Comparison of ENCODE assay signal across 10 mouse cellular contexts in genomic region chr4:125696182-125696939, GRCm38 (mm10).
DNase-seq lines count a peak whose midpoint lies in the region; ATAC-seq and TF ChIP-seq lines count a peak whose summit lies in the region.
"Had no signal": no experiment of that assay in that cellular context is flagged by ENCODE, and none has a peak within 500 bp of the region (broad histone marks: within the 10 kb centered on the region; RNA-seq: fewer than 3 reads in every experiment).

No protein-coding gene starts in this region.

- DNase-seq in frontal cortex, postnatal 25 days (ENCODE audit: low spot score in 2 of 2): no peak
- peak; percentile 83 for DNase-seq in embryo, embryonic 10 days (ENCODE audit: low spot score)
- peak; percentile 54 for DNase-seq in forebrain, postnatal 0 days
- DNase-seq in midbrain, postnatal 0 days (ENCODE audit: low spot score): peak; percentile 58
- DNase-seq in adrenal gland, adult 8-10 months: no peak
- no peak for DNase-seq in spleen, adult 12 weeks (ENCODE audit: low spot score)
- DNase-seq in cerebellum, adult 9-10 months: no peak

- peak; percentile 55; the same call in 1 of the 2 replicates for ATAC-seq in frontal cortex, adult (ENCODE audit: low TSS enrichment)
- peak; percentile 85 for ATAC-seq in forebrain, postnatal 0 days
- ATAC-seq in midbrain, postnatal 0 days (ENCODE audit: low FRiP score): peak; percentile 79
- ATAC-seq: intestine, embryonic 16.5 days had no signal

- H3K9ac ChIP-seq in forebrain, postnatal 0 days: no peak overlapping the region
- H3K9ac ChIP-seq in midbrain, postnatal 0 days (replicated peaks; ENCODE audit: low read length, poor library complexity, severe bottlenecking): no peak overlapping the region
- H3K9ac ChIP-seq: limb, embryonic 12.5 days had no signal

- H3K27ac ChIP-seq in forebrain, postnatal 0 days (ENCODE audit: low read depth, low read length): no peak overlapping the region
- no peak overlapping the region for H3K27ac ChIP-seq in midbrain, postnatal 0 days (ENCODE audit: low read depth, low read length)
- H3K27ac ChIP-seq: limb, embryonic 12.5 days had no signal

- no peak overlapping the region for H3K4me3 ChIP-seq in forebrain, postnatal 0 days (ENCODE audit: low read depth, low read length)
- no peak overlapping the region for H3K4me3 ChIP-seq in midbrain, postnatal 0 days (ENCODE audit: low read depth, low read length)
- H3K4me3 ChIP-seq: limb, embryonic 12.5 days had no signal

- no peaks in the 10 kb centered on the region for H3K27me3 ChIP-seq in forebrain, postnatal 0 days (ENCODE audit: insufficient read depth, low read length)
- H3K27me3 ChIP-seq in midbrain, postnatal 0 days (ENCODE audit: insufficient read depth, low read length): no peaks in the 10 kb centered on the region

- no peaks in the 10 kb centered on the region for H3K9me3 ChIP-seq in forebrain, postnatal 0 days (ENCODE audit: low read length)
- H3K9me3 ChIP-seq in midbrain, postnatal 0 days (ENCODE audit: low read length): no peaks in the 10 kb centered on the region
- H3K9me3 ChIP-seq: limb, embryonic 12.5 days had no signal

- peaks cover 11% of the 10 kb centered on the region for H3K4me1 ChIP-seq in forebrain, postnatal 0 days (ENCODE audit: insufficient read depth)
- H3K4me1 ChIP-seq in midbrain, postnatal 0 days (ENCODE audit: insufficient read depth, low read length): peaks cover 12% of the 10 kb centered on the region; the same call in 1 of the 2 replicates

- no peak for TF ChIP-seq CTCF in forebrain, postnatal 0 days (IDR thresholded peaks at IDR 0.05; ENCODE audit: low read depth)
- TF ChIP-seq CTCF in midbrain, postnatal 0 days (IDR thresholded peaks at IDR 0.05): no peak

- 15% methylated on average over 18 of the region's 18 CpGs for WGBS in forebrain, postnatal 0 days
- WGBS in midbrain, postnatal 0 days: 16% methylated on average over 18 of the region's 18 CpGs

- H3K36me3 ChIP-seq in forebrain, postnatal 0 days (ENCODE audit: insufficient read depth): 0 out of 2 replicates have a peak, but pooled peaks cover 4% of the 10 kb centered on the region
- H3K36me3 ChIP-seq in midbrain, postnatal 0 days (ENCODE audit: insufficient read depth, low read length): no peaks in the 10 kb centered on the region
- H3K36me3 ChIP-seq: limb, embryonic 12.5 days had no signal

- no peak overlapping the region for H3K4me2 ChIP-seq in forebrain, postnatal 0 days (ENCODE audit: low read depth)
- H3K4me2 ChIP-seq in midbrain, postnatal 0 days (ENCODE audit: low read depth, low read length, poor library complexity, severe bottlenecking): no peak overlapping the region
- H3K4me2 ChIP-seq: limb, embryonic 12.5 days had no signal

Comparison
In these comparisons a context has a peak if more than half of its experiments do, and no peak if none do; other contexts are left out.
1. DNase-seq: peak in embryo, embryonic 10 days (single experiment), forebrain, postnatal 0 days (single experiment) and midbrain, postnatal 0 days (single experiment); none in frontal cortex, postnatal 25 days (0 of 2), adrenal gland, adult 8-10 months (single experiment), spleen, adult 12 weeks (single experiment) and cerebellum, adult 9-10 months (single experiment).
2. Peak in every context shown above with its lines, with median percentiles within 50 percentile points of each other: ATAC-seq.